Mouse (Mus musculus) kidney, postnatal 0 days (tissue): ENCODE measurements at regions not wholly inside any gene's neighbourhood (a gene's known extent, or its start where the extent isn't known, plus 50 kb on each side); places are given as distances from the start of the nearest gene placed in this dataset.

ENCODE experiments used
- ATAC-seq: fragments of 200-750 bp; cut with Nextera tagmentation; replicated peaks from 2 replicates; pipeline ENCODE4 v1.8.0; 2017; ENCODE audit warnings: low read depth, moderate number of reproducible peaks, moderate TSS enrichment, moderate library complexity; ENCODE audit not compliant: low FRiP score
- DNase-seq: peaks from one replicate; pipeline ENCODE4 v3.0.0-alpha.2; 2016; ENCODE audit warnings: low spot score
- H3K27ac ChIP-seq: fragments of 300-500 bp; sonication (generic); 2 replicates; pipeline ENCODE4 v1.5.1; 2014; ENCODE audit warnings: mild to moderate bottlenecking
- H3K27me3 ChIP-seq: fragments of 300-500 bp; sonication (generic); 2 replicates; pipeline ENCODE4 v1.6.1; 2014; ENCODE audit warnings: low read length, mixed read lengths; ENCODE audit not compliant: insufficient read depth
- H3K36me3 ChIP-seq: fragments of 300-500 bp; sonication (generic); 2 replicates; pipeline ENCODE4 v1.6.1; 2014; ENCODE audit warnings: low read length, mixed read lengths; ENCODE audit not compliant: insufficient read depth
- H3K4me1 ChIP-seq: fragments of 300-500 bp; sonication (generic); replicated peaks from 2 replicates; pipeline ENCODE4 v1.6.1; 2014; ENCODE audit warnings: antibody characterized with exemption, low read length, mixed read lengths; ENCODE audit not compliant: insufficient read depth
- H3K4me2 ChIP-seq: fragments of 300-500 bp; sonication (generic); 2 replicates; pipeline ENCODE4 v1.6.1; 2014; ENCODE audit warnings: mild to moderate bottlenecking, low read length, moderate library complexity, mixed read lengths
- H3K4me3 ChIP-seq: fragments of 300-500 bp; sonication (generic); replicated peaks from 2 replicates; pipeline ENCODE4 v1.5.1; 2014; ENCODE audit warnings: low read depth, low read length
- H3K9ac ChIP-seq: fragments of 300-500 bp; sonication (generic); 2 replicates; pipeline ENCODE4 v1.6.1; 2014; ENCODE audit warnings: low read depth, low read length
- H3K9me3 ChIP-seq: fragments of 300-500 bp; sonication (generic); replicated peaks from 2 replicates; pipeline ENCODE4 v1.6.1; 2016; ENCODE audit warnings: low read length, inconsistent platforms, mixed read lengths
- CTCF ChIP-seq: IDR thresholded peaks from 2 replicates; pipeline ENCODE4 v1.5.1; 2016; ENCODE audit warnings: antibody characterized with exemption, low read depth, mild to moderate bottlenecking, moderate library complexity
- WGBS: fragments of 180-500 bp; shearing (Covaris S2); extraction: QIAGEN DNeasy Blood & Tissue Kit; methylation state at CpG from one replicate; pipeline ENCODE4 v1.1.7; 2014; 5-methylcytosine and 5-hydroxymethylcytosine counted together

- no peak overlapping the region for H3K4me3 ChIP-seq
- no peaks in the 10 kb centered on the region for H3K27me3 ChIP-seq
- H3K27ac ChIP-seq: no peak overlapping the region
- H3K9ac ChIP-seq: no peak overlapping the region
- H3K36me3 ChIP-seq: no peaks in the 10 kb centered on the region
- DNase-seq (no peak), ATAC-seq (no peak)
- H3K4me1 ChIP-seq: no peaks in the 10 kb centered on the region
- no peak; the same call in 1 of the 2 replicates for TF ChIP-seq CTCF
- 89% methylated on average over 5 of the region's 5 CpGs for WGBS
- H3K4me2 ChIP-seq: no peak overlapping the region
- no peaks in the 10 kb centered on the region for H3K9me3 ChIP-seq
Measured at GRCm38 (mm10) chr15:92864106-92864505, 410.9 kb downstream of the Gxylt1 start.

GRCm38 (mm10) chr15:92850854-92851253 is 424.1 kb downstream of the Gxylt1 start:
- Histone ChIP-seq H3K27me3 (no peaks in the 10 kb centered on the region), H3K36me3 (no peaks in the 10 kb centered on the region), H3K4me3 (no peak overlapping the region), H3K4me2 (no peak overlapping the region), H3K9ac (no peak overlapping the region), H3K27ac (no peak overlapping the region), H3K9me3 (no peaks in the 10 kb centered on the region), H3K4me1 (no peaks in the 10 kb centered on the region)
- DNase-seq (no peak), ATAC-seq (no peak)
- 48% methylated on average over 5 of the region's 5 CpGs for WGBS
- no peak for TF ChIP-seq CTCF

GRCm38 (mm10) chr15:92840035-92840434 is 434.9 kb downstream of the Gxylt1 start:
- TF ChIP-seq CTCF: no peak
- WGBS: 67% methylated on average over 5 of the region's 5 CpGs
- H3K4me3 ChIP-seq: no peak overlapping the region
- no peak for ATAC-seq
- H3K36me3 ChIP-seq: no peaks in the 10 kb centered on the region
- H3K9me3 ChIP-seq: no peaks in the 10 kb centered on the region
- H3K27me3 ChIP-seq: no peaks in the 10 kb centered on the region
- H3K27ac ChIP-seq: no peak overlapping the region
- no peaks in the 10 kb centered on the region for H3K4me1 ChIP-seq
- no peak for DNase-seq
- H3K9ac ChIP-seq: no peak overlapping the region
- H3K4me2 ChIP-seq: no peak overlapping the region

GRCm38 (mm10) chr15:92839611-92840010 is 435.4 kb downstream of the Gxylt1 start:
- DNase-seq: peak; percentile 2
- Histone ChIP-seq H3K9me3 (no peaks in the 10 kb centered on the region), H3K9ac (no peak overlapping the region), H3K27ac (no peak overlapping the region), H3K4me3 (no peak overlapping the region), H3K4me2 (no peak overlapping the region), H3K27me3 (no peaks in the 10 kb centered on the region), H3K36me3 (no peaks in the 10 kb centered on the region), H3K4me1 (no peaks in the 10 kb centered on the region)
- WGBS: 56% methylated on average over 4 of the region's 4 CpGs
- no peak for ATAC-seq
- TF ChIP-seq CTCF: no peak

- Histone ChIP-seq H3K4me2 (no peak overlapping the region), H3K27ac (no peak overlapping the region), H3K4me1 (no peaks in the 10 kb centered on the region), H3K4me3 (no peak overlapping the region), H3K36me3 (no peaks in the 10 kb centered on the region), H3K9ac (no peak overlapping the region), H3K9me3 (no peaks in the 10 kb centered on the region), H3K27me3 (no peaks in the 10 kb centered on the region)
- DNase-seq (peak; percentile 8), ATAC-seq (no peak)
- WGBS: 53% methylated on average over 4 of the region's 4 CpGs
- no peak for TF ChIP-seq CTCF
Measured at GRCm38 (mm10) chr15:92826136-92826535, 429.5 kb downstream of the Pdzrn4 start.
